Mouse (Mus musculus): ENCODE data around the gene Chst11. TPM values are rescaled to one million over a fixed set of nuclear protein-coding genes. Genes with fewer than 3 reads are reported as not detected.

Gene Chst11
- total and polyA plus RNA-seq, 3 experiments: 3.1 to 10.6 TPM; not detected in 1

- Histone ChIP-seq H3K4me3 (ENCODE audit: control insufficient read depth in 1 of 2, insufficient read depth in 1 of 2, low read depth in 2 of 2, low read length in 2 of 2) (no peak overlapping the region), H3K9ac (ENCODE audit: control insufficient read depth, low read depth, low read length, poor library complexity, severe bottlenecking) (no peak overlapping the region), H3K79me2 (ENCODE audit: control insufficient read depth, insufficient read depth, low read length, poor library complexity) (no peaks in the 10 kb centered on the region), H3K9me3 (replicated peaks; ENCODE audit: insufficient read depth, low read length) (no peaks in the 10 kb centered on the region), H3K27ac (ENCODE audit: control insufficient read depth, low read depth, low read length) (no peak overlapping the region), H3K4me1 (ENCODE audit: control insufficient read depth in 1 of 2, insufficient read depth in 2 of 2, low read length in 2 of 2) (peaks cover 5 to 13% of the 10 kb centered on the region in 2 experiments), H3K27me3 (ENCODE audit: control insufficient read depth in 1 of 2, insufficient read depth in 2 of 2, low read length in 2 of 2) (no peaks in the 10 kb centered on the region), H3K36me3 (ENCODE audit: control insufficient read depth in 1 of 2, insufficient read depth in 2 of 2, low read length in 2 of 2) (peaks cover 0 to 14% of the 10 kb centered on the region in 2 experiments; a peak in 2 of 4 replicates)
- DNase-seq (ENCODE audit: low read depth, low spot score): no peak
- TF ChIP-seq POLR2AphosphoS2 (IDR thresholded peaks at IDR 0.05; ENCODE audit: low read length): no peak
- TF ChIP-seq RAD21 (IDR thresholded peaks at IDR 0.05; ENCODE audit: low read depth, low read length): no peak
- no peak for TF ChIP-seq GATA1 (IDR thresholded peaks at IDR 0.05; ENCODE audit: low read depth, low read length)
- no peak for TF ChIP-seq MAFK (IDR thresholded peaks at IDR 0.05; ENCODE audit: borderline replicate concordance, low read depth, low read length)
- no peak for TF ChIP-seq JUND (IDR thresholded peaks at IDR 0.05; ENCODE audit: low read depth, low read length)
- no peak for TF ChIP-seq KAT2A (conservative IDR thresholded peaks at IDR 0.05; ENCODE audit: low read depth, low read length)
- TF ChIP-seq GABPA (IDR thresholded peaks at IDR 0.05; ENCODE audit: low read depth, low read length): no peak
- no peak for TF ChIP-seq SIN3A (IDR thresholded peaks at IDR 0.05; ENCODE audit: low read length)
- no peak for TF ChIP-seq MAX (IDR thresholded peaks at IDR 0.05; ENCODE audit: low read length)
- TF ChIP-seq RCOR1 (IDR thresholded peaks at IDR 0.05; ENCODE audit: low read depth, low read length): no peak
- TF ChIP-seq ZC3H11A (IDR thresholded peaks at IDR 0.05; ENCODE audit: low read depth, low read length): no peak
- TF ChIP-seq EP300 (IDR thresholded peaks at IDR 0.05; ENCODE audit: low read depth in 1 of 2, low read length in 2 of 2): no peak
- TF ChIP-seq ZKSCAN1 (IDR thresholded peaks at IDR 0.05; ENCODE audit: low read depth, low read length): no peak
Observed at GRCm38 (mm10) chr10:83000169-83000568, 14.9 kb downstream of the Chst11 start.

GRCm38 (mm10) chr10:83000721-83001120 lies 15.4 kb downstream of the Chst11 start:
- Histone ChIP-seq H3K27ac (ENCODE audit: control insufficient read depth, low read depth, low read length) (no peak overlapping the region), H3K4me1 (ENCODE audit: control insufficient read depth in 1 of 2, insufficient read depth in 2 of 2, low read length in 2 of 2) (peaks cover 8 to 18% of the 10 kb centered on the region in 2 experiments)

DNA sequence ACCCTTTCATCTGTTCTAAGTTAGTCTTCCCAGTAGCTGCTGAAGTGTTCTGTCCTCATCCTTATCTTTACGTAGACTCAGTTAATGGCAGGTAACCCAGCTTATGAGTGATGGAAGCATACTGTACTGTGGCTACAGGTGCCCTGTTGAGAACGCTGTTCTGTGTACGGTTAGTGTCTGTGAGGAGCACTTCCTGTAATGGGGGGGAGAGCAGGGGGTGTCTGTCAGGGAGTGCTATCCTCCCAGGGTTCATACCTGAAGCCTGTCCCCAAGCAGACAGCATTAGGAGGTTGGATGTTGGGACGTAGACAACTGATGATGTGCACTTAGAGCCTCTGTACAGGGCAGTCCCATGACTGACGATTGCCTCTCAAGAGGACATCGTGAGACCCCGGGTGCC lies 18.6 kb downstream of the Chst11 start:
- Histone ChIP-seq H3K36me3 (ENCODE audit: control insufficient read depth in 1 of 2, insufficient read depth in 2 of 2, low read length in 2 of 2) (peaks cover 0 to 33% of the 10 kb centered on the region in 2 experiments; a peak in 2 of 4 replicates), H3K79me2 (ENCODE audit: control insufficient read depth, insufficient read depth, low read length, poor library complexity) (peaks cover 5% of the 10 kb centered on the region), H3K4me1 (ENCODE audit: control insufficient read depth in 1 of 2, insufficient read depth in 2 of 2, low read length in 2 of 2) (peaks cover 8 to 34% of the 10 kb centered on the region in 2 experiments), H3K9me3 (replicated peaks; ENCODE audit: insufficient read depth, low read length) (no peaks in the 10 kb centered on the region), H3K27ac (ENCODE audit: control insufficient read depth, low read depth, low read length) (peak overlapping the region; percentile 100), H3K4me3 (ENCODE audit: control insufficient read depth in 1 of 2, insufficient read depth in 1 of 2, low read depth in 2 of 2, low read length in 2 of 2) (peak overlapping the region in 1 of 2 experiments; percentile 2; a peak in 1 of 4 replicates), H3K27me3 (ENCODE audit: control insufficient read depth in 1 of 2, insufficient read depth in 2 of 2, low read length in 2 of 2) (no peaks in the 10 kb centered on the region), H3K9ac (ENCODE audit: control insufficient read depth, low read depth, low read length, poor library complexity, severe bottlenecking) (peak overlapping the region; percentile 36; the same call in 1 of the 2 replicates)
- TF ChIP-seq TCF12 (IDR thresholded peaks at IDR 0.05; ENCODE audit: low read depth, low read length): no peak
- TF ChIP-seq USF2 (IDR thresholded peaks at IDR 0.05; ENCODE audit: borderline replicate concordance in 1 of 2, insufficient read depth in 1 of 2, low read depth in 1 of 2, low read length in 2 of 2): no peak
- no peak for TF ChIP-seq ETS1 (IDR thresholded peaks at IDR 0.05; ENCODE audit: low read depth, low read length)
- no peak for TF ChIP-seq SIN3A (IDR thresholded peaks at IDR 0.05; ENCODE audit: low read length)
- no peak for TF ChIP-seq RAD21 (IDR thresholded peaks at IDR 0.05; ENCODE audit: low read depth, low read length)
- TF ChIP-seq RCOR1 (IDR thresholded peaks at IDR 0.05; ENCODE audit: low read depth, low read length): no peak
- TF ChIP-seq NRF1 (IDR thresholded peaks at IDR 0.05; ENCODE audit: insufficient read depth, low read depth, low read length, poor library complexity, severe bottlenecking): no peak
- TF ChIP-seq TBP (IDR thresholded peaks at IDR 0.05; ENCODE audit: low read depth, low read length): no peak
- TF ChIP-seq NELFE (IDR thresholded peaks at IDR 0.05; ENCODE audit: low read depth, low read length): no peak
- DNase-seq (ENCODE audit: low read depth, low spot score): no peak

More at GRCm38 (mm10) chr10:83000721-83001120, 15.4 kb downstream of the Chst11 start:
- H3K4me3 ChIP-seq (ENCODE audit: control insufficient read depth in 1 of 2, insufficient read depth in 1 of 2, low read depth in 2 of 2, low read length in 2 of 2): no peak overlapping the region
- H3K27me3 ChIP-seq (ENCODE audit: control insufficient read depth in 1 of 2, insufficient read depth in 2 of 2, low read length in 2 of 2): no peaks in the 10 kb centered on the region
- peaks cover 0 to 20% of the 10 kb centered on the region in 2 experiments; a peak in 2 of 4 replicates for H3K36me3 ChIP-seq (ENCODE audit: control insufficient read depth in 1 of 2, insufficient read depth in 2 of 2, low read length in 2 of 2)
- no peak overlapping the region for H3K9ac ChIP-seq (ENCODE audit: control insufficient read depth, low read depth, low read length, poor library complexity, severe bottlenecking)
- H3K79me2 ChIP-seq (ENCODE audit: control insufficient read depth, insufficient read depth, low read length, poor library complexity): no peaks in the 10 kb centered on the region
- TF ChIP-seq MAX (IDR thresholded peaks at IDR 0.05; ENCODE audit: low read length): no peak
- no peak for TF ChIP-seq GATA1 (IDR thresholded peaks at IDR 0.05; ENCODE audit: low read depth, low read length)
- no peak for TF ChIP-seq GABPA (IDR thresholded peaks at IDR 0.05; ENCODE audit: low read depth, low read length)
- no peak for TF ChIP-seq RCOR1 (IDR thresholded peaks at IDR 0.05; ENCODE audit: low read depth, low read length)
- no peak for DNase-seq (ENCODE audit: low read depth, low spot score)
- H3K9me3 ChIP-seq (replicated peaks; ENCODE audit: insufficient read depth, low read length): no peaks in the 10 kb centered on the region
